Mouse (Mus musculus) MEL-GATA-1-ER (cell line): ENCODE data around the gene Mtor.

Experiments used
- DNase-seq: peaks from one replicate; pipeline ENCODE4 v3.0.0-alpha.2; 2012; ENCODE audit warnings: low read depth; ENCODE audit errors: extremely low read depth

Gene Mtor

DNA sequence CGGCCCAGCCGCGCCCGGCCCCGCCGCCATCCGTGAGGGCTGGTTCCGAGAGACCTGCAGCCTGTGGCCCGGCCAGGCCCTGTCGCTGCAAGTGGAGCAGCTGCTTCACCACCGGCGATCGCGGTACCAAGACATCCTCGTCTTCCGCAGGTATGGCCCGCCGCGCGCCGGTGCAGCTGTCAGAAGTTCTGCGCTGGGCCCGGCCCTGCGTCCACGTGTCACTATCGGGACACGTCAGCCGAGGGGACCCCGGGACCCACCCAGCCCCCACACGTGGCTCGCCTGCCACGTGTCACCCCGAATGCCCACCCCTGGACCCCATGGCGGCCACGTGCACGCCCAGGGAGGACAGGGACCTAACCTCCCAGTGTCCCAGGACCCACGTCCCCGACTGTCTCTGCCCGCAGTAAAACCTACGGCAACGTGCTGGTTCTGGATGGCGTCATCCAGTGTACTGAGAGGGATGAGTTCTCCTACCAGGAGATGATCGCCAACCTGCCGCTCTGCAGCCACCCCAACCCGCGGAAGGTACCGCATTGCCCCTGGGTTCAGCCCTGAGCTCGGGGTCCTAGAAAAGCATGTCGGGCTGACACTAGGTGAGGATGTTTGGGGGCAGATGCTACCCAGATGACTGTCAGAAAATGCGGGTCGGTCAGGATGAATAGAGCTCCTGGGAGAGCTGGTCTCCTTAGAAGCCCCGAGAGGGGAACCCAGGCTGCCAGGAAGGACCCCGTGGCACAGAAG is 143.4 kb downstream of the Mtor start:
- DNase-seq, result no peak

GRCm38 (mm10) chr4:148593996-148594395 is 145.6 kb downstream of the Mtor start:
- no peak for DNase-seq

DNA sequence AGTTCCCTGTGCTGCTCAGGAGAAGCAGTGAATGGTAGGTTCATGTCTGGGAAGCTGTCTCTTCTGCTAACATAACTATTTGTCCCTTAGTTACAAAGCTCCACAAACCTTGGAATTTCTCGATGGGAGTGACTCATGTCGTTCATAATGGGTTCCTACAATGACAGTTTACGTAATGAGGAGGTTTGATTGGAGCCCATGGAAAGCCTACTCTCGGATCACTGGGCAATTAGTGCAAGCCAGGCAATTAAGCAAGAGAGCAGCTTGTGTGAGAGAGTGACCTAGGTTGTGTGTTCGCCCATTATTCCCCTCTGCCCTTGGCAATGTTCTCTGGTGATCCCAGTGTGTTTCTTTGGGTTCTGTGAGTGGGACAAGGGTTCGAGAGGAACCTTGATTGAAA is 147.5 kb downstream of the Mtor start:
- DNase-seq, result no peak

DNA sequence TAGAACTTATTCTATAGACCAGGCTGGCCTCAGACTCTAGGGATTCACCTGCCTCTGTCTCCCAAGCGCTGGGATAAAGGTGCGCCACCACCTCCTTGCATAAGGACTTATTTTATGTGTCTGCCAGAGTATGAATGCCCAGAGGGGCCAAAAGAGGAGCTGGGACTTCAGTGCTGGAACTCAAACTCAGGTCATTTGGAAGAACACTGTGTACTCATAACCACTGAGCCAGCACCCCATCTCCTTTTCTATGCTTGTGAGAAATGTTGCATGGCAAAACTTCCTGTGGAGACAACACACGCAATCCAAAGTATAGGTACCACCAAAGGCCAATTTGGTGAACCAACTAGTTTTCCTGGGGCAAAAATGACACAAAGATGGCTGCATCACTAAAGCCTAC is 148.3 kb downstream of the Mtor start:
- no peak for DNase-seq

DNA sequence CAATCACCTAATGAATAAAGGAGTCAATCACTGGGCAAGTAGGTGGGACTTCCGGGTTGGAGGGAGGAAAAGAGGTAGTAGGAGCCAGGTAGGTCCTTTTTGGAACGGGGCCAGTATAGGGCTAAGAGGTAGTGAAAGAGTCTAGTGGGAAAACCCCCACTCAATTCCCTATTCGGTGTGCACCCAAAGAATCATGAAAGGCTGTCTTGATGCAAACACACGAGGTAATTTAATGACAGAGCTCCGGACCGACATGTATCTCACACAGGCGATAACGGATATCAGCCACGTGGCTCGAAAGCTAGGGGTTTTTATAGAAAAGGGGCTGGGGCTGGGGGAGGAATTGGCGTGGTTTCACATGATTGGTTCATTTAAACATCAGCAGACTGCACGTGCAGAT is 150.4 kb downstream of the Mtor start:
- DNase-seq, result no peak

DNA sequence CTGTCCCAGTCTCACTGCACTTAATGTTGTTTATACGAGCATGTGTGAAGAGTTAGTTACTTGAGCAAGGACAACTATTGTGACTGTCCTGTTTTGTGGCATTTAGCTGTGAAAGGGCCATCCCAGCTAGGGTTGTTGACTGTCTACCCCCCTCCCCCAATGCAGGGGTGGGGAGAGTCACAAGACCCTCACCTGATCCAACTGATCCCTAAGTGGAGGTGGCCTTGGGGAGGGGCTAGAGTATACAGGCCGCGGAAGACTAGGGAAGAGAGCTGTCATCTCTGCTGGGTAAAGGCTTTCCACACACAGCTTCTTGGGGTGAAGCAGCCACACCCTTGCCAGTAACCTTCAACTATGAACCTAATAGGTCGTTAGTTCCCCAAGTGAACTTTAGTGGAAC is 151.9 kb downstream of the Mtor start:
- no peak for DNase-seq

DNA sequence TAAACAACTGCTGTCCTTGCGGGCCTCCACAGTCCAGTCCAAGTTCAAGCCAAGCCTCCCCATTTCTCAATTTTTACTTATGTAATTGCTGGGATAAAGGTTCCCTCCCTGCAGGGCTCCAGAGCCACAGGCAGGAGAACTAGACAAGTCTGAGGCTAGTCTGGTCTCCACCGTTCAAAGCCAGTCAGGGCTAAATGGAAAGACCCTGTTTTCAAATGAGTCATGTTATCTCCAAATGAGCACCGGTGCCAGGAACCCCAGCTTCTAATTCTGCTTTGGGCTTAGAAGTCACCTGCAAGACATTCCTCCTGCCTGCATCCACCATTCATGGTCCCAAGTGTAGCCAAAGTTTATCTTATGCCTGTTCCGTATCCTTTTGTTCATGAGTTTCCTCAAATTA is 153.5 kb downstream of the Mtor start:
- DNase-seq, result no peak

DNA sequence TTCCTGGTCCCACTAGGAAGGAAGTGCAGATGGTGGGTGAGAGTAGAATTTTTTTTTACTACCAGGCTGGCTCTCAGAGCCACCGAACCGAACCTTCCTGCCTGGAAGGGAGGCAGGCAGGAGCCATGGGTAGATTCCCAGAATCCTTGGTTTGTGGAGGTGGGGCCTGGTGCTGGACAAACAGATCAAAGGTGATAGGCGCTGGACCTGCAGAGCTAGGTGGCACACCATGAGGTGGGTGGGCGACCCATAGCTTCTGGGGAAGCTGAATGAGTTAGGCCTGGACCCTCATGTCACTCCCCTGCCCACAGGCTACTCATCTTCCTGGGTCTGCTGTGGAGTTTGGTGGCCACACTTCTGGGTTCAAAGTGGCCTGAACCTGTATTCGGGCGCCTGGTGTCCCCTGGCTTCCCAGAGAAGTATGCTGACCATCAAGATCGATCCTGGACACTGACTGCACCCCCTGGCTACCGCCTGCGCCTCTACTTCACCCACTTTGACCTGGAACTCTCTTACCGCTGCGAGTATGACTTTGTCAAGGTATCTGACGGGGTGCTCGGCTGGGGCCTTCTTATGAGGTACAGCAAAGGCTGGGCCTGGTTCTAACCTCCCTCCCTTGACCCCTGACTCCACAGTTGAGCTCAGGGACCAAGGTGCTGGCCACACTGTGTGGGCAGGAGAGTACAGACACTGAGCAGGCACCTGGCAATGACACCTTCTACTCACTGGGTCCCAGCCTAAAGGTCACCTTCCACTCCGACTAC is 154.1 kb downstream of the Mtor start, which contains the start of gene Masp2:
Masp2 (plus strand) TSS at position 198 of the 764 bp plus-strand sequence.
- no peak for DNase-seq

GRCm38 (mm10) chr4:148603376-148604139 is 155.1 kb downstream of the Mtor start:
- no peak for DNase-seq

DNA sequence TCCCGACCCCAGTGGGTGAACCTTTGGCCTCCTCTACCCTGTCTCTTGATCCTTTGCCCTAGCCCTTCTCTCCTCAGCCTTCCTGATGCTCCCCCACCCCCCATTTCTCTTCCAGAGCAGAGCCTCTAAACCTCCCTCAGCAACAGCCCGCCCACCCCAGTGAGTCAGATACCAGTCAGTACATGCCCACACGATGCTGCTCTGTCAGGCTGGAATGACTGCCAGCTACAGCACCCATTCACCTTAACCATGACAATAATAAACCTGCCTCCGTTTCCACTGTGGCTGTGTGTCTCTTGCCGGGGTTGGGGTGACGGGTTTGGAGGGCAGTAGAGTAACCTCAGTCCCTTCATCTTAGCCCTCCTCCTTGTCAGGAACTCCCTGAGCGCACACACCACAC is 155.7 kb downstream of the Mtor start:
- no peak for DNase-seq

DNA sequence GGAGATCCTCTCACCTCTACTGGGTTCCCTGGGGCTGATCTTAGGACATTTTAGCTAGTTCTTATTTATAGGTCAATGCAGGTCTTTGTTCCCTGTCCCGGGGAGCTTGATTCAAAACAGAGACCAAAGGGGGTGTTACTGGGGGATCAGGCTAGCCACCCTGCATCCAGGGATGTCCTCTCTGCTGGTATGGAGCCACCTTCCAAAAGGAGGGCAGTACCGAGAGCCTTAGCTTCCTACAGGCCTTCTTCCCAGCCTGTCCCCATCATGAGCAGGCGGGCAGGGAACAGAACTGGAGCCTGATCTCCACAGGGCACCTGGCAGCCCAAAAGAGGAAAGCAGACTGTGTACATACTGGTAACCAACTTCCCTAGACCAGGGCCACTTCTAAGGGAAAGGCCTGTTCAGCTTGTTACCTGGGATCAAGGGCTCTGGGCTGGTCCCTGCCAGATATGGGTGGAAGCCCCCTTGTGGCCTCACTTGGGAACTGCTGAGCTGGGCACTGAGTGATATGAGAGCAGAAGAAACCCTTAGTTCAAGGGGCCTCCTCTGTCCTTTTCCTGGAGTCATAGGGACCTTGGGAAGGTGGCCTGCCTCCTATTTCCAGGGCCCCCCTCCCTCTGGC is 156.2 kb downstream of the Mtor start:
- DNase-seq, result no peak
